Mouse (Mus musculus) gastrocnemius, postnatal 25 days (tissue): ENCODE measurements around the gene Ptprj. TPM values are rescaled to one million over a fixed set of nuclear protein-coding genes. Genes with fewer than 3 reads are reported as not detected.
"Not testable (repeated sequence)": the region's sequence is repeated elsewhere in the genome, so short reads cannot be mapped to it uniquely, and the experiment has no call there.

ENCODE experiments used
- DNase-seq: peaks from one replicate; pipeline ENCODE4 v3.0.0; 2022
- total RNA-seq, 2 experiments: library from RNA; stranded (reverse); gene quantifications; 1 replicate in 1 of 2; 2 replicates in 1 of 2; pipeline ENCODE4 v1.2.3; 2021

Gene Ptprj
- total RNA-seq, 2 experiments from 2014 or later = 3.7 to 4.1 TPM

DNA sequence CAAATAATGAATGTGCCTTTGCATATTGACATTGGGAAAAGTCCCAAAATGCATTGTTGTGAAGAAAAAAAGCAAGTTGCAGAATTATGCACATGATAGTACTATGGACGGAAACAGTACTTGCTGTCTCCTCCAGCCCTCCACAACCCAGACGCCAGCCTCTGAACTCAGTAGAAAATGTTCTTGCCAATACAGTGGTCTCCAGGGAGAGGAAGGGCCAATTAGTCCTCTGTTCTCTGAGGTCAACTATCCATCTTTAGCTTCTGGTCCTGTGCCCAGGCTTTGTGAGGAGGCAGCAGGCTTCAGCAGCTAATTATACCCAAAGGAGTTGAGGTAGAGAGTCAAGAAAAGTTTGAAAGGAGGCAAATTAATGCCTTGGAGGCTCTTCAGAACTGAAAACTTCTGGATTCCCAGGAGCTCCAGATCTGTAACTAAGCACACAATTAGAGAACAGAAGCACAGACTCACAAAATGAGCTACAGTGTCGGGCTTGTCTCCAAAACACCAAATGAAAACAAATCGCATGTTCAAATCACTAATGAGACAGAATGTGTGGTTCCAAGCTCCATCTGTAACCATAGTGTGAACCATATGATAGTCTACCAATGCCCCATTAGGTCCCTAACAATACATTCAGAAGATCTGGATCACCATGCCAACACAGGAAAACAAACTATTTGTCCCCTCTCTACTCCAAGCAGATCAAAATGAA is 166.2 kb downstream of the Ptprj start:
- peak; percentile 37 for DNase-seq

DNA sequence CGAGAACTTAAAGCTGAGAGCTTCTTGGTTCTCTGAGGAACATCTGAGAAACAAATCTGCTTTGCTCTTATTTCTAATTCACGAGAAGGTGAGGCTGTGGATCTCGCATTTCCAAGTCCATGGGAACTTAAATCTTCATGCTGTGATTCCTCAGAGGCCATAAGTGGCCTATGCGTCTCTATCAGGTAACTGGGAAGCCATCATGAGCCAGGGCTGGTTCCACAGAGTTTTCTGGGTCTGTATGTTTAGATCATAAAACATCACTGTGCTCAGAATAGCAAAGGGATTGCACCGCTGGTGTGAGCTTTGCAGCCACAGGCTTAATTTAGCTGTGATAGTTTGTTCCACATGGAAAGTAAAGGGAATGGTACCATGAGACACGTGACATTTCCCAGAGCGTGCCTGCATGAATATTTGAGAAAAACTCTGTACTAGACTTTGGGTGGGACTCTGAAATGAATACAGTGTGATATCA is 181.8 kb downstream of the Ptprj start, which contains the start of gene Olfr1274-ps:
Gene Olfr1274-ps (plus strand): TSS at position 51 of the 475 bp plus-strand sequence.
- not testable (repeated sequence) for DNase-seq

Other genes starting within 250 kb of the Ptprj start
- not detected for gene Olfr1274-ps, start 182.0 kb downstream of the Ptprj start, total RNA-seq
- gene Nup160, start 96.6 kb upstream of the Ptprj start, total RNA-seq = 1 to 10 TPM; 6.0 to 9.3 TPM
- 10 to 100 TPM; 16.3 to 16.8 TPM for gene Fnbp4, start 164.7 kb upstream of the Ptprj start, total RNA-seq
- under 1 TPM; 0.35 to 0.38 TPM for gene Agbl2, start 202.1 kb upstream of the Ptprj start, total RNA-seq